In the genomic region with DNA sequence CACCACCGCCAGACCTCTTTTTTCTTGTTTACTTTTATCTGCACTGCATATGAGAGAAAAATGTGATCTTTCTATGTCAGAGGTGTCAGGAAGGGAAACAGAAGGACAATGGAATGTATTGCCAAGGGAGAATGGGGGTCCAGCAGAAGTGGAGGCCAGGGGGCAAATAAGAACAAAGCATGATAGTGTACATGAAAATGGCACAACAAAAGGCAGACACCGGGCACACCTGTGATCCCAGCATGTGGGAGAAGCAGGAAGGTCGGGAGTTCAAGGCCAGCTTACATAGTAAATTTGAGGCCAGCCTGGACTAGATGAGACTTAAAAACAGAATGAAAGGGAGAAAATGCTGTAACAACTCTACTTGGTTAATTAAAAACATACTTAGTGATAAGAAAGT, we compare ENCODE assay signal across 23 mouse cellular contexts. TPM values are rescaled to one million over a fixed set of nuclear protein-coding genes. Genes with fewer than 3 reads are reported as not detected.
DNase-seq lines count a peak whose midpoint lies in the region; ATAC-seq and TF ChIP-seq lines count a peak whose summit lies in the region.
"Had no signal": no experiment of that assay in that cellular context is flagged by ENCODE, and none has a peak within 500 bp of the region (broad histone marks: within the 10 kb centered on the region; RNA-seq: fewer than 3 reads in every experiment).

No protein-coding gene starts in this region.

- DNase-seq in liver, embryonic 14.5 days (ENCODE audit: low read depth in 3 of 3, low spot score in 3 of 3), result no peak
- no peak for DNase-seq in liver
- DNase-seq in ES-CJ7 (ENCODE audit: low read depth, low spot score), result peak; percentile 78
- peak; percentile 85 for DNase-seq in R1 (ENCODE audit: low read depth, low spot score)
- no peak for DNase-seq in spleen, adult 18-20 months
- DNase-seq in lung, postnatal 10 days, result no peak
- no peak for DNase-seq in cerebellum, adult 9-11 months
- DNase-seq: adrenal gland, adult 8-10 months; cerebellum, adult 2 months; gastrocnemius, postnatal 10 days; gastrocnemius, postnatal 36 days; heart, adult 2 months had no signal

- no peaks in the 10 kb centered on the region for H3K9me3 ChIP-seq in liver, embryonic 14.5 days (ENCODE audit: control insufficient read depth, low read length)
- no peaks in the 10 kb centered on the region for H3K9me3 ChIP-seq in liver, embryonic 16.5 days (replicated peaks; ENCODE audit: control insufficient read depth, low read length)
- H3K9me3 ChIP-seq: forebrain, embryonic 10.5 days; forebrain, embryonic 13.5 days; heart, embryonic 10.5 days; heart, embryonic 13.5 days; hindbrain, embryonic 12.5 days; hindbrain, embryonic 15.5 days had no signal

- TF ChIP-seq CTCF in liver, embryonic 14.5 days (IDR thresholded peaks at IDR 0.05; ENCODE audit: low read depth), result no peak

- 0 out of 2 replicates have a peak, but pooled peaks have one; percentile 19 for TF ChIP-seq EP300 in liver, embryonic 14.5 days (IDR thresholded peaks at IDR 0.05; ENCODE audit: low read depth)

- 61% methylated on average over 3 of the region's 3 CpGs for WGBS in liver, embryonic 14.5 days (ENCODE audit: insufficient replicate concordance)
- 65% methylated on average over 3 of the region's 3 CpGs for WGBS in liver, embryonic 16.5 days (ENCODE audit: insufficient replicate concordance)

- no peaks in the 10 kb centered on the region for H3K27me3 ChIP-seq in liver, embryonic 14.5 days (ENCODE audit: control insufficient read depth, insufficient read depth, low read length)
- H3K27me3 ChIP-seq in liver, embryonic 16.5 days (ENCODE audit: control insufficient read depth, insufficient read depth, low read depth, low read length), result no peaks in the 10 kb centered on the region
- H3K27me3 ChIP-seq: forebrain, embryonic 13.5 days; heart, embryonic 13.5 days; hindbrain, embryonic 12.5 days; hindbrain, embryonic 15.5 days; Patski had no signal

- H3K4me2 ChIP-seq in liver, embryonic 14.5 days (ENCODE audit: low read depth), result no peak overlapping the region
- no peak overlapping the region for H3K4me2 ChIP-seq in liver, embryonic 16.5 days (ENCODE audit: low read depth, low read length)
- H3K4me2 ChIP-seq: forebrain, embryonic 13.5 days; heart, embryonic 13.5 days; hindbrain, embryonic 12.5 days; hindbrain, embryonic 15.5 days had no signal

- no peak overlapping the region for H3K4me3 ChIP-seq in liver, embryonic 14.5 days (ENCODE audit: insufficient read depth in 1 of 2, low read depth in 2 of 2, low read length in 2 of 2)
- H3K4me3 ChIP-seq in liver, embryonic 16.5 days (ENCODE audit: low read depth, low read length), result no peak overlapping the region
- H3K4me3 ChIP-seq: forebrain, embryonic 10.5 days; forebrain, embryonic 13.5 days; heart, adult 2 months; heart, embryonic 10.5 days; heart, embryonic 13.5 days; hindbrain, embryonic 12.5 days; hindbrain, embryonic 15.5 days had no signal

- H3K9ac ChIP-seq in liver, embryonic 14.5 days (replicated peaks), result peak overlapping the region; percentile 18; the same call in 1 of the 2 replicates
- no peak overlapping the region for H3K9ac ChIP-seq in liver, embryonic 16.5 days (ENCODE audit: low read depth, low read length)
- H3K9ac ChIP-seq: forebrain, embryonic 13.5 days; heart, embryonic 13.5 days; hindbrain, embryonic 12.5 days; hindbrain, embryonic 15.5 days had no signal

- H3K27ac ChIP-seq in liver, embryonic 14.5 days, result peak overlapping the region; percentile 65
- H3K27ac ChIP-seq in liver, embryonic 16.5 days (ENCODE audit: low read length), result peak overlapping the region; percentile 13; the same call in 1 of the 2 replicates
- H3K27ac ChIP-seq: forebrain, embryonic 10.5 days; forebrain, embryonic 13.5 days; heart, adult 2 months; heart, embryonic 10.5 days; heart, embryonic 13.5 days; hindbrain, embryonic 12.5 days; hindbrain, embryonic 15.5 days had no signal

- peaks cover 23% of the 10 kb centered on the region for H3K36me3 ChIP-seq in liver, embryonic 14.5 days (replicated peaks; ENCODE audit: control insufficient read depth, insufficient read depth, low read depth)
- H3K36me3 ChIP-seq in liver, embryonic 16.5 days (ENCODE audit: control insufficient read depth, insufficient read depth), result peaks cover 12% of the 10 kb centered on the region; the same call in 1 of the 2 replicates

- no peak for ATAC-seq in liver, embryonic 14.5 days (ENCODE audit: insufficient read depth)
- ATAC-seq in liver, embryonic 16.5 days (ENCODE audit: low read depth), result no peak
- ATAC-seq: activated CD4-positive, CD25-positive, alpha-beta regulatory T cell, adult 4 months; CD4-positive, CD25-positive, alpha-beta regulatory T cell, adult 4 months; forebrain, embryonic 13.5 days; forebrain, embryonic 16.5 days; Patski had no signal

- H3K4me1 ChIP-seq in liver, embryonic 14.5 days (replicated peaks; ENCODE audit: control insufficient read depth in 2 of 2, insufficient read depth in 2 of 2, low read length in 1 of 2), result peaks cover 18 to 21% of the 10 kb centered on the region in 2 experiments
- peaks cover 15% of the 10 kb centered on the region for H3K4me1 ChIP-seq in liver, embryonic 16.5 days (ENCODE audit: control insufficient read depth, low read depth, low read length)
- H3K4me1 ChIP-seq: forebrain, embryonic 13.5 days; heart, embryonic 10.5 days; heart, embryonic 13.5 days; hindbrain, embryonic 12.5 days; hindbrain, embryonic 15.5 days had no signal

RNA-seq across cellular contexts. Expression of a gene that starts 43.1 kb away (rescaled TPM):
- 20.5 and 27.5 TPM in 2 replicates for polyA plus RNA-seq in liver, embryonic 14.5 days (2012; rRNA removed)
- 26.2 and 26.8 TPM in 2 replicates for polyA plus RNA-seq in liver, embryonic 14.5 days (2014; fragmentation: Nextera tagmentation; extraction: Ambion mirVana)
- 5.4 and 7.6 TPM in 2 replicates for polyA plus RNA-seq in liver, embryonic 16.5 days (2015; fragmentation: Nextera tagmentation; extraction: Ambion mirVana)

Comparison
In these comparisons a context has a peak if more than half of its experiments do, and no peak if none do; other contexts are left out.
1. DNase-seq: peak in ES-CJ7 (single experiment) and R1 (single experiment); none in liver, embryonic 14.5 days (0 of 3), liver (single experiment), spleen, adult 18-20 months (0 of 2), lung, postnatal 10 days (single experiment) and cerebellum, adult 9-11 months (single experiment).